ENCODE assay signal across 8 mouse cellular contexts in the genomic region with DNA sequence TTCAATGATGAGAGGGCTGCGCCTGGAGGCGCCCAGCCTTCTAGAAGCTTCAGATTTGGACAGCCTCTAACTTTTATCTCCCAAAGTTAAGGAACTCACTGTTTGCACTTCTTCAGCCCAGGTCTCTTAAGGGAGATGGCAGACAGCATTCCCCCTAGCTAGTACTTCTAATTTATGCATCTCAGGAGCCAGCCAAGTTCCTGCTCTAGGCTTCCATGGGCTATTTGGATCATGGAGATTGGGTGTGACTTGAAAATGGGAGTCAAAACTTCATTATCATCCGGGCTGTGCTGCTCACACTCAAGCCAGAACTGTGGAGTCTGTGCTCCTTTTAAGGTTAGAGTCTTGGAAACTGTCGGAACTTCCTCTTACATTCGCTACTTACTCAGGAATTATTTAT.
"Had no signal": no experiment of that assay in that cellular context is flagged by ENCODE, and none has a peak within 500 bp of the region (broad histone marks: within the 10 kb centered on the region; RNA-seq: fewer than 3 reads in every experiment).

No protein-coding gene starts in this region.

- DNase-seq: kidney, adult 9 months; kidney, postnatal 14 days; kidney, postnatal 4 days; left cerebral cortex, postnatal 4 days; liver, postnatal 0 days; lung, embryonic 14.5 days; thymus, adult 18-20 months; thymus, postnatal 36 days had no signal
